Mouse (Mus musculus): ENCODE measurements around the gene Plekhg1. TPM values are rescaled to one million over a fixed set of nuclear protein-coding genes. Genes with fewer than 3 reads are reported as not detected.

Gene Plekhg1
- polyA plus RNA-seq, 2 experiments: 0.75 to 0.98 TPM

DNA sequence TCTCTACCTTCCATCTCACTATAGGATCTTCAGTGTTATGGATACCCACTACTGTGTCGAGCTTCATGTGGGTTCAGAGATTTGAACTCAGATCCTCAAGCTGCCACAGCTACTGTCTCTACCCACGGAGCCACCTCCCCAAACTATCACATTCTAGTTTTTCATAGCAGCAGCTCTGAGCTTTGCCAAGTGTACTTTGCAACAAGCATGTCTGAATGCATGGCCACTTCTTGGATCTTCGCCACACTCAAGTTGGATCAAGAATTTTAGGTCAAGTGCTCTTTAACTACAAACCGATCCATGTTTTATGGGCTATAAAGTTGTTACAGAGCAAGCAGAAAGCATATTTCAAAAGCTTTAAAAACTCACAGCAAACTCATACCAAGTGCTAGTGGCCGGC, 130.7 kb downstream of the Plekhg1 start:
- ATAC-seq (ENCODE audit: insufficient read depth) (no peak), DNase-seq (ENCODE audit: low read depth in 3 of 3, low spot score in 3 of 3) (no peak)
- Histone ChIP-seq H3K9ac (replicated peaks) (no peak overlapping the region), H3K9me3 (ENCODE audit: control insufficient read depth, low read length) (no peaks in the 10 kb centered on the region), H3K27ac (no peak overlapping the region), H3K27me3 (ENCODE audit: control insufficient read depth, insufficient read depth, low read length) (no peaks in the 10 kb centered on the region), H3K36me3 (replicated peaks; ENCODE audit: control insufficient read depth, insufficient read depth, low read depth) (no peaks in the 10 kb centered on the region), H3K4me3 (ENCODE audit: insufficient read depth in 1 of 2, low read depth in 2 of 2, low read length in 2 of 2) (no peak overlapping the region), H3K4me2 (ENCODE audit: low read depth) (no peak overlapping the region), H3K4me1 (replicated peaks; ENCODE audit: control insufficient read depth in 2 of 2, insufficient read depth in 2 of 2, low read length in 1 of 2) (no peaks in the 10 kb centered on the region)
- no peak for TF ChIP-seq EP300 (IDR thresholded peaks at IDR 0.05; ENCODE audit: low read depth)
- TF ChIP-seq CTCF (IDR thresholded peaks at IDR 0.05; ENCODE audit: low read depth): no peak
- WGBS (ENCODE audit: insufficient replicate concordance): 66% methylated on average over 5 of the region's 5 CpGs

DNA sequence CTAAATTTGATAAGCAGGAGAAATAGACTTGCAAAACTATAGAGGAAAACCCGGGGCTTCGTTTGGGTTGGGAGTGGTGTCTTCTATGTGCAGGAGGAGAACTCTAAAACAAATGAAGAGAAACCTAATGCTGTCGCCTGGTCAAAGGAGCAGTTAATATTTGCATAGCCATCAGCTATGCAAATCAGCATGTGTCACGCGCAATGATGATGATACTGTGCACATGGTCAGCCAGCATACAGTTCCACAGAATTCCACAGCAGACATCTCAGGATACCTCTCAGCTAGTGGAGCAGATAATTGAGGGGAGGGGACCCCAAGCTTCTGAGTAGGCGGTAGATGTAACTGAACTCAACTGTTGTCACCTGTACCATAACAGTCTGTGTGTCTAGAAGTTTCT, 133.3 kb downstream of the Plekhg1 start:
- Histone ChIP-seq H3K27me3 (ENCODE audit: control insufficient read depth, insufficient read depth, low read length) (no peaks in the 10 kb centered on the region), H3K4me3 (ENCODE audit: insufficient read depth in 1 of 2, low read depth in 2 of 2, low read length in 2 of 2) (no peak overlapping the region), H3K9me3 (ENCODE audit: control insufficient read depth, low read length) (no peaks in the 10 kb centered on the region), H3K27ac (no peak overlapping the region), H3K4me2 (ENCODE audit: low read depth) (no peak overlapping the region), H3K4me1 (replicated peaks; ENCODE audit: control insufficient read depth in 2 of 2, insufficient read depth in 2 of 2, low read length in 1 of 2) (no peaks in the 10 kb centered on the region), H3K9ac (replicated peaks) (no peak overlapping the region), H3K36me3 (replicated peaks; ENCODE audit: control insufficient read depth, insufficient read depth, low read depth) (no peaks in the 10 kb centered on the region)
- no peak for TF ChIP-seq CTCF (IDR thresholded peaks at IDR 0.05; ENCODE audit: low read depth)
- TF ChIP-seq EP300 (IDR thresholded peaks at IDR 0.05; ENCODE audit: low read depth): no peak
- WGBS (ENCODE audit: insufficient replicate concordance): 70% methylated on average over 6 of the region's 6 CpGs
- DNase-seq (ENCODE audit: low read depth in 3 of 3, low spot score in 3 of 3): no peak
- no peak for ATAC-seq (ENCODE audit: insufficient read depth)

DNA sequence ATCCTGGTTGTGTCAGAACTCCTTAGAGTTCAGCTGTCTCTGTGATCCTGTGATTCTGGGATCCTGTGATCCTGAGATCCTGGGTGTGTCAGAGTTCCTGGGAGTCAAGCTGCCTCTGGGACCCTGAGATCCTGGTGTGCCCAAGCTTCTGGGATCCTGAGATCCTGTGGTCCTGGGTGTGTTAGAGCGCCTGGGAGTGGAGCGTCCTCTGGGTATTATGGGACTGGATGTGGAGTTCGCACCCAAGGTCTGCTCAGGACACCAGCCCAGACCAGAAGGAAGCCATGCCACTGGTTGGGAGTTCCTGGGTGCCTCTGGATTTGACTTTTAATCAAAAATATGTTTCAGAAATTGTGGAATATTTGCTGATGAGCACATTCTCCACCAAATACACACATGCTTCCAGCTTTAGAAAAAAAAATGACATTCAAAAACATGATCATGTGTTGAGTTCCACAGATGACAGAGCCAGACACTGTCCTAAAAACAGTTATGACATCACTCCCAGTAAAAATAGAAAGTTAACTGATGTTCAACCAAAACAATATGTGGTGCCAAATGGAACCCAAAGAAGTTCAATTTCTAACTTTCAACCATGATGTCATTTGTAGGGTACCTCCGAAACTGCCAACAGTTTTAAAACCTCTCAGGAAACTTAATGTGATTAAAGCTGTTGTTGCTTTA, 137.8 kb downstream of the Plekhg1 start:
- WGBS (ENCODE audit: insufficient replicate concordance): 82% methylated on average over 4 of the region's 4 CpGs
- DNase-seq (ENCODE audit: low read depth in 3 of 3, low spot score in 3 of 3): no peak
- TF ChIP-seq EP300 (IDR thresholded peaks at IDR 0.05; ENCODE audit: low read depth) (no peak), CTCF (IDR thresholded peaks at IDR 0.05; ENCODE audit: low read depth) (no peak)

DNA sequence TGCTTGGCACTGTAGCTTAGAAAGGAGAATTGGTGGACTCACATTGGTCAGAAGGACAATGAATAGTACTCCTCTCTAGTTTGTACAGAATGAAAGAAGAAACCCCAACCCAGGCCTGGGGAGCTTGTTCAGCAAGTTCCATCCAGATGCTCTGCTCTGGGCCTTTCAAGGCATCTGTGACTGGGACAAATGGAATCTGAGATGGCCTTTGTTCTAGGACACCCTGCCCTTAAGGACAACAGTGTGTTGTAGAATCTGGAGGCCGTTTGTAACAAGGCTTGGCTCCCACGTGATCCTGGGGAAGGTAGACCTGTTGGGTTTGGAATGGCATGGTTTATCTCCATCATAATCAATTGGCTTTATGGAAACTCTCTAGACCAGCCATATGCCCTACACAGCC, 141.0 kb downstream of the Plekhg1 start:
- H3K4me2 ChIP-seq (ENCODE audit: low read depth): no peak overlapping the region
- no peaks in the 10 kb centered on the region for H3K4me1 ChIP-seq (replicated peaks; ENCODE audit: control insufficient read depth in 2 of 2, insufficient read depth in 2 of 2, low read length in 1 of 2)
- no peak overlapping the region for H3K27ac ChIP-seq
- H3K27me3 ChIP-seq (ENCODE audit: control insufficient read depth, insufficient read depth, low read length): no peaks in the 10 kb centered on the region
- ATAC-seq (ENCODE audit: insufficient read depth) (no peak), DNase-seq (ENCODE audit: low read depth in 3 of 3, low spot score in 3 of 3) (no peak)
- 43% methylated on average over 2 of the region's 2 CpGs for WGBS (ENCODE audit: insufficient replicate concordance)
- TF ChIP-seq CTCF (IDR thresholded peaks at IDR 0.05; ENCODE audit: low read depth): no peak
- no peak for TF ChIP-seq EP300 (IDR thresholded peaks at IDR 0.05; ENCODE audit: low read depth)
- no peaks in the 10 kb centered on the region for H3K9me3 ChIP-seq (ENCODE audit: control insufficient read depth, low read length)
- H3K4me3 ChIP-seq (ENCODE audit: insufficient read depth in 1 of 2, low read depth in 2 of 2, low read length in 2 of 2): no peak overlapping the region
- H3K9ac ChIP-seq (replicated peaks): no peak overlapping the region
- no peaks in the 10 kb centered on the region for H3K36me3 ChIP-seq (replicated peaks; ENCODE audit: control insufficient read depth, insufficient read depth, low read depth)

More for the DNA sequence above, 137.8 kb downstream of the Plekhg1 start:
- Histone ChIP-seq H3K4me2 (ENCODE audit: low read depth) (no peak overlapping the region), H3K9me3 (ENCODE audit: control insufficient read depth, low read length) (no peaks in the 10 kb centered on the region), H3K27me3 (ENCODE audit: control insufficient read depth, insufficient read depth, low read length) (no peaks in the 10 kb centered on the region), H3K27ac (no peak overlapping the region), H3K4me1 (replicated peaks; ENCODE audit: control insufficient read depth in 2 of 2, insufficient read depth in 2 of 2, low read length in 1 of 2) (no peaks in the 10 kb centered on the region), H3K4me3 (ENCODE audit: insufficient read depth in 1 of 2, low read depth in 2 of 2, low read length in 2 of 2) (no peak overlapping the region), H3K36me3 (replicated peaks; ENCODE audit: control insufficient read depth, insufficient read depth, low read depth) (no peaks in the 10 kb centered on the region), H3K9ac (replicated peaks) (no peak overlapping the region)
- no peak for ATAC-seq (ENCODE audit: insufficient read depth)

DNA sequence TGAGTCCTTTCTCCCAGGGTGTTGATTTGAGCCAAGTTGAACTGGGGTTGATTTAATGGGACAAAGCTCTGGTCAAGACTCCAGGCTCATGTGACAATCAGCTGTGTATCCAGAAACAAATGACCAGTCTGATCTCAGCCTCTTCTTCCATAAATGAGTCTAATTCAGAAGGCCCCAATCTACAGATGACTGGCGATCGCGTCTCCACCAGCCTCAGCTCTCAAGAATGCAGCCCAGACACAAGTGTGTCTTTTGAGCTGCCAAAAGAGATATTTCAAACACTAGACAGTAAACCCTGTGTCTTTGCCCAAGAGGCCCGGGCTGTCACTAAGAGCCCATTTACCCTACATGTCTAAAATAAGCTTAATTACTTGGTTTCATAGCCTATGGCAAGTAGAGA, 148.3 kb downstream of the Plekhg1 start:
- Histone ChIP-seq H3K27ac (no peak overlapping the region), H3K4me2 (ENCODE audit: low read depth) (no peak overlapping the region), H3K9me3 (ENCODE audit: control insufficient read depth, low read length) (no peaks in the 10 kb centered on the region), H3K4me3 (ENCODE audit: insufficient read depth in 1 of 2, low read depth in 2 of 2, low read length in 2 of 2) (no peak overlapping the region), H3K27me3 (ENCODE audit: control insufficient read depth, insufficient read depth, low read length) (no peaks in the 10 kb centered on the region), H3K36me3 (replicated peaks; ENCODE audit: control insufficient read depth, insufficient read depth, low read depth) (no peaks in the 10 kb centered on the region), H3K9ac (replicated peaks) (no peak overlapping the region), H3K4me1 (replicated peaks; ENCODE audit: control insufficient read depth in 2 of 2, insufficient read depth in 2 of 2, low read length in 1 of 2) (no peaks in the 10 kb centered on the region)
- TF ChIP-seq CTCF (IDR thresholded peaks at IDR 0.05; ENCODE audit: low read depth) (no peak), EP300 (IDR thresholded peaks at IDR 0.05; ENCODE audit: low read depth) (no peak)
- 69% methylated on average over 4 of the region's 4 CpGs for WGBS (ENCODE audit: insufficient replicate concordance)
- DNase-seq (ENCODE audit: low read depth in 3 of 3, low spot score in 3 of 3): no peak
- no peak for ATAC-seq (ENCODE audit: insufficient read depth)

All from liver, embryonic 14.5 days (tissue).